Mouse (Mus musculus) heart, postnatal 0 days (tissue): Measurements from ENCODE around the gene Carm1. TPM values are rescaled to one million over a fixed set of nuclear protein-coding genes. Genes with fewer than 3 reads are reported as not detected.

Source experiments
- ATAC-seq: fragments of 200-750 bp; cut with Nextera tagmentation; 2 replicates; pipeline ENCODE4 v1.8.0; 2017; ENCODE audit warnings: low read depth, moderate number of reproducible peaks, moderate library complexity; ENCODE audit not compliant: insufficient read depth
- DNase-seq: peaks from one replicate; pipeline ENCODE4 v3.0.0-alpha.2; 2016; ENCODE audit warnings: low spot score
- H3K27ac ChIP-seq: fragments of 300-500 bp; sonication (generic); 2 replicates; pipeline ENCODE4 v1.5.1; 2014; ENCODE audit warnings: low read depth, mild to moderate bottlenecking
- H3K27me3 ChIP-seq: fragments of 300-500 bp; sonication (generic); 2 replicates; pipeline ENCODE4 v1.6.1; 2014; ENCODE audit warnings: low read length, mixed read lengths; ENCODE audit not compliant: control insufficient read depth, insufficient read depth
- H3K36me3 ChIP-seq: fragments of 300-500 bp; sonication (generic); replicated peaks from 2 replicates; pipeline ENCODE4 v1.6.1; 2014; ENCODE audit warnings: low read length, mixed read lengths; ENCODE audit not compliant: control insufficient read depth, insufficient read depth
- H3K4me1 ChIP-seq: fragments of 300-500 bp; sonication (generic); 2 replicates; pipeline ENCODE4 v1.6.1; 2014; ENCODE audit warnings: antibody characterized with exemption; ENCODE audit not compliant: control insufficient read depth, insufficient read depth
- H3K4me2 ChIP-seq: fragments of 300-500 bp; sonication (generic); 2 replicates; pipeline ENCODE4 v1.6.1; 2014; ENCODE audit warnings: low read depth, mild to moderate bottlenecking, low read length, moderate library complexity
- H3K4me3 ChIP-seq: fragments of 300-500 bp; sonication (generic); 2 replicates; pipeline ENCODE4 v1.5.1; 2014; ENCODE audit warnings: low read depth, low read length
- H3K9ac ChIP-seq: fragments of 300-500 bp; sonication (generic); replicated peaks from 2 replicates; pipeline ENCODE4 v1.6.1; 2014; ENCODE audit warnings: low read depth, low read length, mixed read lengths
- H3K9me3 ChIP-seq: fragments of 300-500 bp; sonication (generic); replicated peaks from 2 replicates; pipeline ENCODE4 v1.6.1; 2016; ENCODE audit warnings: low read length; ENCODE audit not compliant: control insufficient read depth
- CTCF ChIP-seq: IDR thresholded peaks from 2 replicates; pipeline ENCODE4 v1.5.1; 2016; ENCODE audit warnings: antibody characterized with exemption, control low read depth, low read depth
- EP300 ChIP-seq: IDR thresholded peaks from 2 replicates; pipeline ENCODE4 v1.6.1; 2016; ENCODE audit warnings: antibody characterized with exemption, low read depth
- WGBS: fragments of 180-500 bp; shearing (Covaris S2); extraction: QIAGEN DNeasy Blood & Tissue Kit; methylation state at CpG from one replicate; pipeline ENCODE4 v1.1.7; 2014; 5-methylcytosine and 5-hydroxymethylcytosine counted together
- polyA plus RNA-seq: library from polyadenylated mRNA; unstranded; fragments of >200 nt; fragmentation: Nextera tagmentation; extraction: Ambion mirVana; gene quantifications from 2 replicates; pipeline ENCODE4 v1.2.1, GENCODE M21; 2015
- total RNA-seq: library from RNA; depleted of rRNA; stranded (reverse); fragments of >200 nt; gene quantifications from 2 replicates; pipeline ENCODE4 v1.2.3, GENCODE M21; 2014; ENCODE audit warnings: low replicate concordance

Gene Carm1
- total and polyA plus RNA-seq, 2 experiments from 2014 or later: 12.7 to 78.3 TPM

DNA sequence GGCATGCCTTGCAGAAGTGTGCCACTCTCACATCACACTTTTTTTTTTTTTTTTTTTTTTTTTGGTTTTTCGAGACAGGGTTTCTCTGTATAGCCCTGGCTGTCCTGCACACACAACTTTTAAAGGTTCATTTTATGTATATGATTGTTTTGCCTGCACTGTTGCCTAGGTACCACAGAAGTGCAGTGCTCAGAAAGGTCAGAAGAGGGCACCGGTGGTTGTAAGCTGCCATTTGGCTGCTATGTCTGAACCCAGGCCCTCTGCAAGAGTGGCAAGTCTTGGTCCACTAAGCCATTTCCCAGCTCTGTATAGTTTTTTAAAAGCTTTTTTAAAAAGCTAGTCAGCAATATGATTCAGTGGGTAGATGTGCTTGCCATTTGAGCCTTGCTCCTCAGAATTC is 51.5 kb downstream of the Carm1 start:
- Histone ChIP-seq H3K9ac (no peak overlapping the region), H3K4me1 (peaks cover 8% of the 10 kb centered on the region), H3K9me3 (no peaks in the 10 kb centered on the region), H3K36me3 (peaks cover 18% of the 10 kb centered on the region; the same call in 1 of the 2 replicates), H3K27ac (no peak overlapping the region), H3K27me3 (no peaks in the 10 kb centered on the region), H3K4me3 (no peak overlapping the region), H3K4me2 (no peak overlapping the region)
- DNase-seq (peak; percentile 40), ATAC-seq (no peak)
- WGBS: 30% methylated on average over 2 of the region's 2 CpGs
- no peak for TF ChIP-seq CTCF
- no peak for TF ChIP-seq EP300

DNA sequence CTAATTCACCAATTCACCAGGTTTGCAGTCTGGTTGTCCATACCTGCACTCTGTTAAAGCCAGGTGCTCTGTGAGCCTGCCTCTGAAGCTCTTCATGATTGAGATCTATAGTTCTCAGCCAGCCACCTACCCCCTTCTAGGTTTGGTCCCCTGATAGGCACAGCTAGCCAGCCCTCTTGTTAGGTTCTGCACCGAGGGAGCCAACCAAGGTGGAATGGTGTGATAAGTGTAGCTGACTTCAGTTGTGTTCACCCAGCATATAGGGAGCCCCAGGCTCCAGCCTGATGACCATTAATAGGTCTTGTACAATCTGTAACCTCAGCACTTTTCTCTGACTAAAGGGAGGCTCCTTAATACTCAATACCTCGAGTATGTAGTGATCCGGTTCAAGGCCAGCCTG is 53.5 kb downstream of the Carm1 start:
- no peak for DNase-seq
- 57% methylated on average over 3 of the region's 3 CpGs for WGBS
- Histone ChIP-seq H3K4me1 (no peaks in the 10 kb centered on the region), H3K4me3 (no peak overlapping the region), H3K4me2 (no peak overlapping the region), H3K9me3 (no peaks in the 10 kb centered on the region), H3K27me3 (no peaks in the 10 kb centered on the region), H3K9ac (no peak overlapping the region), H3K36me3 (peaks cover 8% of the 10 kb centered on the region; the same call in 1 of the 2 replicates), H3K27ac (no peak overlapping the region)
- ATAC-seq: no peak
- TF ChIP-seq EP300 (no peak), CTCF (no peak)

DNA sequence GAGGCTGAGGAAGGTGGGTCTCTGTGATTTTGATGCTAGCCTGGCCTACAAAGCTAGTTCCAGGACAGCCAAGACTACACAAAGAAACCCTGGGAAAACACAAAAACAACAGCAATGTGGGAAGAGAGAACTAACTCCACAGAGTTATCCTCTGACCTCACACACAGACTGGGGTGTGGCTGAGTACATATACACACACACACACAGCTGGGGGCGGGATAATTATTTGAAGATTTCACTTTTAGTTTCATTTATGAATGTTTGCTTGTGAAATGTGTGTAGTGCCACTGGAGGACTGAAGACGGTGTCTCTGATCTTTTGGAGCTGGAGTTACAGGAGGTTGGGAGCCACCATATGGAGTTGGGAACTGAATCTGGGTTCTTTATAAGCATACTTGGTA is 54.4 kb downstream of the Carm1 start:
- H3K9me3 ChIP-seq: no peaks in the 10 kb centered on the region
- H3K4me2 ChIP-seq: no peak overlapping the region
- 0 out of 2 replicates have a peak, but pooled peaks cover 3% of the 10 kb centered on the region for H3K36me3 ChIP-seq
- H3K4me3 ChIP-seq: no peak overlapping the region
- H3K27ac ChIP-seq: no peak overlapping the region
- no peak overlapping the region for H3K9ac ChIP-seq
- no peaks in the 10 kb centered on the region for H3K27me3 ChIP-seq
- DNase-seq (no peak), ATAC-seq (no peak)
- WGBS: 76% methylated on average over 2 of the region's 2 CpGs
- TF ChIP-seq CTCF: no peak
- no peak for TF ChIP-seq EP300
- H3K4me1 ChIP-seq: no peaks in the 10 kb centered on the region

DNA sequence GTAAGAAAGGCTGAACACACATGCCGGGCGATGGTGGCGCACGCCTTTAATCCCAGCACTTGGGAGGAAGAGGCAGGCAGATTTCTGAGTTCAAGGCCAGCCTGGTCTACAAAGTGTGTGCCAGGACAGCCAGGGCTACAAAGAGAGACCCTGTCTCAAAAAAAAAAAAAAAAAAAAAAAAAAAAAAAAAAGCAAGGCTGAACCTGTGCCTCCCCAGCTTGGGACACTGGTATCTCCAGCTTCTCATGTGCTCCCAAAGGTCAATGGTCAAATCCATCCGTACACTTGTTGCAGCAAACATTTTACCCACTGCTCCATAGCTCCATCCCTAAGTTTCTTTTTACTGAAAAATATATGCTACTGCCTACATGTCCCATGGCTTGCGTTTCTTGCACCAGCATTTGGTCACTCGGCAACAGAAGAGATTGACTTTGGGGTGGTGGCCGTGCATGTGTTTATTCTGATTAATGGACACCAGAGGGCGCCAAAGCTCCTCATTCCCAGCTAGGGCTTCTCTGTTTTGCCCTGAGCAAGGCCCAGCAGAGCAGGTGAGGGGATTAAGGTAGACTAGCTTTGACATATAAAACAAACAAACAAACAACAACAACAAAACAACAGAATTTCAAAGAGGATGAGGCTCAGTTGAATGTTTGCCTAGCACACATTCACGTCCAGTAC is 55.2 kb downstream of the Carm1 start:
- no peak overlapping the region for H3K9ac ChIP-seq
- no peaks in the 10 kb centered on the region for H3K4me1 ChIP-seq
- no peak overlapping the region for H3K4me2 ChIP-seq
- H3K27ac ChIP-seq: no peak overlapping the region
- H3K36me3 ChIP-seq: no peaks in the 10 kb centered on the region
- ATAC-seq (0 out of 2 replicates have a peak, but pooled peaks have one; percentile 47), DNase-seq (peak; percentile 71)
- no peak for TF ChIP-seq EP300
- TF ChIP-seq CTCF: peak; percentile 86
- H3K9me3 ChIP-seq: no peaks in the 10 kb centered on the region
- WGBS: 47% methylated on average over 10 of the region's 10 CpGs
- no peaks in the 10 kb centered on the region for H3K27me3 ChIP-seq
- H3K4me3 ChIP-seq: no peak overlapping the region

DNA sequence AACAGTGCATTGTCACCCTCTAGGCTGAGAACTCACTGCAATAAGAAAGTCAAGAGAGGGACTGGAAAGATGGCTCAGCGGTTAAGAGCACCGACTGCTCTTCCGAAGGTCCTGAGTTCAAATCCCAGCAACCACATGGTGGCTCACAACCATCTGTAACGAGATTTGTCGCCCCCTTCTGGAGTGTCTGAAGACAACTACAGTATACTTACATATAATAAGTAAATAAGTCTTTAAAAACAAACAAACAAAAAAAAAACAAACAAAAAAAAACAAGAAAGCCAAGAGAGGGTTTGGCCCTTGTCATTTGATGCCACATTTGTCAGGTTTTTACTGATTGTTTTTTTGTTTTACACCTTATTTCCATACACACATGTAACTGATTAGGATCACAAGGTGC is 57.4 kb downstream of the Carm1 start:
- no peak overlapping the region for H3K4me3 ChIP-seq
- no peak overlapping the region for H3K27ac ChIP-seq
- H3K9me3 ChIP-seq: no peaks in the 10 kb centered on the region
- 76% methylated on average over 5 of the region's 5 CpGs for WGBS
- ATAC-seq (no peak), DNase-seq (no peak)
- H3K27me3 ChIP-seq: no peaks in the 10 kb centered on the region
- H3K4me1 ChIP-seq: no peaks in the 10 kb centered on the region
- no peak for TF ChIP-seq CTCF
- TF ChIP-seq EP300: no peak
- H3K4me2 ChIP-seq: no peak overlapping the region
- H3K36me3 ChIP-seq: no peaks in the 10 kb centered on the region
- H3K9ac ChIP-seq: no peak overlapping the region

DNA sequence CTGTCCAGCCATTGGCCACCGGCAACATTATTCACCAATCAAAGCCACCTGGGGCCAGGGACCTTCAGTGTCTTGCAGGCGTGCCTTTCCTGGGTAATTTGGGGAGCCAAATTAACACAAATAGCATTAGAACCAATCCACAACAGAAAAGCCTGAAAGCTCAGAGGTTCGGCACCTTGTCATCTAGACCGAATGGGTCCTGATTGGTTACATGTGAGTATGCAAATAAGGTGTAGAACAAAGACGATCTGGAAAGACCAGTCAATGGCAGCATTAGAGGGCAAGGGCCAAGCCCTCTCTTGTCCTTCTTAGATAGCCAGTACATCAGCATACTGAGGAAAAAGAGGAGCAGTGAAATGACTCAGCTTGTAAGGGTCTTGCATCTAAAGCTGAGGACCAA is 59.2 kb downstream of the Carm1 start:
- Histone ChIP-seq H3K27ac (no peak overlapping the region), H3K4me3 (no peak overlapping the region), H3K36me3 (no peaks in the 10 kb centered on the region), H3K9ac (no peak overlapping the region), H3K4me1 (no peaks in the 10 kb centered on the region), H3K27me3 (no peaks in the 10 kb centered on the region), H3K4me2 (no peak overlapping the region), H3K9me3 (no peaks in the 10 kb centered on the region)
- 78% methylated on average over 5 of the region's 5 CpGs for WGBS
- TF ChIP-seq CTCF: no peak
- no peak for ATAC-seq
- DNase-seq: no peak
